Mouse (Mus musculus): ENCODE measurements around the gene Efcab2.

GRCm38 (mm10) chr1:178528431-178529351 lies 122.8 kb downstream of the Efcab2 start, which contains the start of gene Kif26b:
- TF ChIP-seq EP300 (IDR thresholded peaks at IDR 0.05; ENCODE audit: low read depth) (no peak), CTCF (IDR thresholded peaks at IDR 0.05; ENCODE audit: low read depth) (no peak)
